Comparison of ENCODE assay signal across 14 mouse cellular contexts in genomic region chr12:86547808-86548207, GRCm38 (mm10).
A peak's percentile ranks its signal among the peaks of the same experiment; 100 is the strongest.
DNase-seq lines count a peak whose midpoint lies in the region; ATAC-seq and TF ChIP-seq lines count a peak whose summit lies in the region.
"Had no signal": no experiment of that assay in that cellular context is flagged by ENCODE, and none has a peak within 500 bp of the region (broad histone marks: within the 10 kb centered on the region; RNA-seq: fewer than 3 reads in every experiment).

No protein-coding gene starts in this region.

- H3K27me3 ChIP-seq in hindbrain, embryonic 11.5 days (ENCODE audit: control insufficient read depth, insufficient read depth, low read length) = no peaks in the 10 kb centered on the region
- no peaks in the 10 kb centered on the region for H3K27me3 ChIP-seq in hindbrain, postnatal 0 days (ENCODE audit: insufficient read depth, low read length)
- peaks cover 10% of the 10 kb centered on the region; the same call in 1 of the 2 replicates for H3K27me3 ChIP-seq in forebrain, embryonic 12.5 days
- H3K27me3 ChIP-seq: forebrain, embryonic 13.5 days; hindbrain, embryonic 13.5 days had no signal

- ATAC-seq in hindbrain, embryonic 11.5 days (ENCODE audit: low FRiP score) = no peak
- no peak for ATAC-seq in hindbrain, postnatal 0 days
- ATAC-seq in forebrain, embryonic 12.5 days (ENCODE audit: low FRiP score) = no peak
- ATAC-seq: CD4-positive, CD25-positive, alpha-beta regulatory T cell, adult 4 months; forebrain, embryonic 13.5 days; liver, postnatal 0 days; midbrain, embryonic 16.5 days had no signal

- DNase-seq in hindbrain, embryonic 11.5 days (ENCODE audit: low spot score) = peak; percentile 50
- DNase-seq in hindbrain, postnatal 0 days (ENCODE audit: low spot score) = no peak
- DNase-seq in testis, postnatal 10 days (ENCODE audit: low spot score) = peak; percentile 52
- DNase-seq in testis, postnatal 14 days (ENCODE audit: low spot score) = no peak
- DNase-seq in embryo, embryonic 11.5 days (ENCODE audit: low read depth, low spot score) = peak; percentile 47
- peak; percentile 18 for DNase-seq in retina, postnatal 1 day
- DNase-seq in left cerebral cortex, postnatal 36 days (ENCODE audit: low spot score in 2 of 2) = no peak
- DNase-seq: liver, postnatal 0 days; thymus, postnatal 25 days had no signal

- H3K36me3 ChIP-seq in hindbrain, embryonic 11.5 days (ENCODE audit: control insufficient read depth, insufficient read depth, low read length) = no peaks in the 10 kb centered on the region
- no peaks in the 10 kb centered on the region for H3K36me3 ChIP-seq in hindbrain, postnatal 0 days (ENCODE audit: insufficient read depth, low read length)
- H3K36me3 ChIP-seq in forebrain, embryonic 12.5 days (replicated peaks) = no peaks in the 10 kb centered on the region
- H3K36me3 ChIP-seq: hindbrain, embryonic 13.5 days had no signal

- no peak for TF ChIP-seq CTCF in hindbrain, postnatal 0 days (IDR thresholded peaks at IDR 0.05; ENCODE audit: low read depth)

- intact Hi-C loops in left cerebral cortex, postnatal 36 days (cut with DNase I) = no loop called here

- no peak overlapping the region for H3K27ac ChIP-seq in hindbrain, embryonic 11.5 days (ENCODE audit: low read depth, low read length)
- H3K27ac ChIP-seq in hindbrain, postnatal 0 days = no peak overlapping the region
- H3K27ac ChIP-seq in forebrain, embryonic 12.5 days = no peak overlapping the region
- H3K27ac ChIP-seq: forebrain, embryonic 13.5 days; hindbrain, embryonic 13.5 days had no signal

- no peaks in the 10 kb centered on the region for H3K9me3 ChIP-seq in hindbrain, embryonic 11.5 days (ENCODE audit: control insufficient read depth, low read length)
- H3K9me3 ChIP-seq in hindbrain, postnatal 0 days (ENCODE audit: low read length) = no peaks in the 10 kb centered on the region
- H3K9me3 ChIP-seq in forebrain, embryonic 12.5 days = no peaks in the 10 kb centered on the region
- H3K9me3 ChIP-seq: forebrain, embryonic 13.5 days; hindbrain, embryonic 13.5 days had no signal

- no peak overlapping the region for H3K9ac ChIP-seq in hindbrain, embryonic 11.5 days (ENCODE audit: low read depth, low read length)
- H3K9ac ChIP-seq in hindbrain, postnatal 0 days (replicated peaks; ENCODE audit: low read length) = no peak overlapping the region
- H3K9ac ChIP-seq in forebrain, embryonic 12.5 days = no peak overlapping the region
- H3K9ac ChIP-seq: forebrain, embryonic 13.5 days; hindbrain, embryonic 13.5 days; liver, postnatal 0 days had no signal

- no peaks in the 10 kb centered on the region for H3K4me1 ChIP-seq in hindbrain, embryonic 11.5 days (replicated peaks; ENCODE audit: control insufficient read depth, insufficient read depth, low read length)
- no peaks in the 10 kb centered on the region for H3K4me1 ChIP-seq in hindbrain, postnatal 0 days (ENCODE audit: insufficient read depth, low read length)
- H3K4me1 ChIP-seq in forebrain, embryonic 12.5 days = no peaks in the 10 kb centered on the region
- H3K4me1 ChIP-seq: forebrain, embryonic 13.5 days had no signal

- no peak overlapping the region for H3K4me2 ChIP-seq in hindbrain, embryonic 11.5 days (replicated peaks; ENCODE audit: low read depth, low read length)
- no peak overlapping the region for H3K4me2 ChIP-seq in hindbrain, postnatal 0 days (ENCODE audit: low read depth, low read length)
- H3K4me2 ChIP-seq in forebrain, embryonic 12.5 days = no peak overlapping the region
- H3K4me2 ChIP-seq: forebrain, embryonic 13.5 days; hindbrain, embryonic 13.5 days had no signal

- no peak overlapping the region for H3K4me3 ChIP-seq in hindbrain, embryonic 11.5 days (ENCODE audit: low read depth, low read length)
- H3K4me3 ChIP-seq in hindbrain, postnatal 0 days (ENCODE audit: low read length) = no peak overlapping the region
- H3K4me3 ChIP-seq in forebrain, embryonic 12.5 days (replicated peaks) = no peak overlapping the region
- H3K4me3 ChIP-seq: forebrain, embryonic 13.5 days; hindbrain, embryonic 13.5 days had no signal

- 31% methylated on average over 8 of the region's 8 CpGs for WGBS in hindbrain, embryonic 11.5 days
- WGBS in hindbrain, postnatal 0 days = 37% methylated on average over 8 of the region's 8 CpGs
- WGBS in forebrain, embryonic 12.5 days = 30% methylated on average over 8 of the region's 8 CpGs

Comparison
In these comparisons a context has a peak if more than half of its experiments do, and no peak if none do; other contexts are left out.
1. DNase-seq: peak in hindbrain, embryonic 11.5 days (single experiment), testis, postnatal 10 days (single experiment), embryo, embryonic 11.5 days (single experiment) and retina, postnatal 1 day (single experiment); none in hindbrain, postnatal 0 days (single experiment), testis, postnatal 14 days (single experiment) and left cerebral cortex, postnatal 36 days (0 of 2).